ENCODE assay signal across 1 mouse cellular context in the genomic region with DNA sequence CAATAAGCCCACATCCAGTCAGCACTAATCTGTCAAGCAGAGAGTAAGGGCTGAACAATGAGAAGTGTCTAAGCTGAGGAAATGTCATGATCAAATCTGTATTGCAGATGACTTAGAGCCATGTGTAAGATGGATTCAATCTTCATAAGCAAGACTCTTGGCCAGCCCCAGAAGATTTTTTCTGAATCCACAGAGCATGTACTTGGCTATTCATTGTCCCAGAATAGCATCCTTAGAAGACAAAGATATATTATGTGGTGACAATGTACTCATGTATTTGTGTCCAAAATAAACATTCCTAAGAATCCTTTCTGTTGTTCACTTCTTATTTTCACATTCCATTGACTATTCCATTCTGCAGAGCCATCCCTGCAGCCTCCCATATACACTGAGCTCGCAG.
TF ChIP-seq lines count a peak whose summit lies in the region.

No protein-coding gene starts in this region.

TF ChIP-seq in C2C12, 6 proteins besides CTCF, POLR2A, EP300 and RAD21 (continued from another document):
- TF ChIP-seq CEBPB (IDR thresholded peaks at IDR 0.05; ENCODE audit: low read depth) = no peak
- no peak for TF ChIP-seq MYOG (IDR thresholded peaks at IDR 0.05; ENCODE audit: control insufficient read depth, extremely low read depth, insufficient read length)
- TF ChIP-seq MAX (IDR thresholded peaks at IDR 0.05) = no peak
TF ChIP-seq in C2C12: peak in this region for 1.
